Mouse (Mus musculus): ENCODE measurements around the gene Wdr45.

- no peak for TF ChIP-seq POLR2A (IDR thresholded peaks at IDR 0.05; ENCODE audit: insufficient read depth, low read depth, low read length)
- no peak for TF ChIP-seq CTCF (IDR thresholded peaks at IDR 0.05; ENCODE audit: insufficient read depth, low read depth, low read length)
These were observed 30.8 kb downstream of the Wdr45 start for GRCm38 (mm10) chrX:7744940-7745339.

Data from olfactory bulb, adult 2 months (tissue).